Mouse (Mus musculus): Measurements from ENCODE around the gene Chuk.

DNA sequence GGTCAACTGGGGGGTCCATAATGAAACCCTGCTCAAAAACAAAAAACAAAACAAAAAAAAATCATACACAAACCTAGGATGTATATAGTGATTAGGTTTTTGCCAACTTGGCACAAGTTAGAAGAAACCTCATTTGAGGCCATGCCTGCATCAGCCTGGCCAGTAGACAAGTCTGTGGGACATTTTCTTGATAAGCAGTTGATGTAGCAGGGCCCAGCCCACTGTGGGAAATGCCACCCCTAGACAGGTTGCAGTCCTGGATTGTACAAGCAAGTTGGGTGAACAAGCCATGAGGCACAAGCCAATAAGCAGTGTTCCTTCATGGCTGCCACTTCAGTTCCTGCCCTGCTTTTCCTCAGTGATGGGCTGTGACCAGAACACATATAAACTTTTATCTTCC is 6.4 kb downstream of the Chuk start:
- TF ChIP-seq CTCF (IDR thresholded peaks at IDR 0.05; ENCODE audit: borderline replicate concordance, control insufficient read depth, extremely low read depth, insufficient read depth, low read length, poor library complexity) (no peak), POLR2A (IDR thresholded peaks at IDR 0.05; ENCODE audit: control insufficient read depth, extremely low read depth, insufficient read depth, low read length, poor library complexity) (no peak)

Data from thymus, adult 2 months (tissue).